Mouse (Mus musculus) liver, adult 2 months (tissue): ENCODE measurements at regions not wholly inside any gene's neighbourhood (a gene's known extent, or its start where the extent isn't known, plus 50 kb on each side); places are given as distances from the start of the nearest gene placed in this dataset.

ENCODE experiments used
- DNase-seq: peaks from one replicate; pipeline ENCODE4 v3.0.0-alpha.2; 2011; ENCODE audit warnings: low read depth, low spot score; ENCODE audit errors: extremely low read depth
- H3K27ac ChIP-seq: fragments of 200-500 bp; replicated peaks from 2 replicates; pipeline ENCODE4 v1.5.1; 2012; ENCODE audit warnings: low read depth, mild to moderate bottlenecking, control low read depth, inconsistent platforms, low read length; ENCODE audit not compliant: insufficient read depth
- H3K27me3 ChIP-seq: fragments of 200-500 bp; 2 replicates; pipeline ENCODE4 v1.6.1; 2012; ENCODE audit warnings: mild to moderate bottlenecking, moderate library complexity, low read length, inconsistent platforms; ENCODE audit not compliant: control insufficient read depth, insufficient read depth
- H3K36me3 ChIP-seq: fragments of 200-500 bp; 2 replicates; pipeline ENCODE4 v1.6.1; 2012; ENCODE audit warnings: low read length, inconsistent platforms; ENCODE audit not compliant: control insufficient read depth, insufficient read depth
- H3K4me1 ChIP-seq: fragments of 200-500 bp; 2 replicates; pipeline ENCODE4 v1.6.1; 2011; ENCODE audit warnings: low read length; ENCODE audit not compliant: control insufficient read depth, insufficient read depth
- H3K4me3 ChIP-seq: fragments of 200-500 bp; 2 replicates; pipeline ENCODE4 v1.5.1; 2011; ENCODE audit warnings: low read depth, mild to moderate bottlenecking, control low read depth, low read length, moderate library complexity; ENCODE audit not compliant: insufficient read depth
- H3K79me2 ChIP-seq: fragments of 200-500 bp; 2 replicates; pipeline ENCODE4 v1.6.1; 2012; ENCODE audit warnings: inconsistent platforms, mild to moderate bottlenecking, low read length, moderate library complexity; ENCODE audit not compliant: control insufficient read depth, insufficient read depth
- H3K9ac ChIP-seq: fragments of 200-500 bp; 2 replicates; pipeline ENCODE4 v1.6.1; 2012; ENCODE audit warnings: low read depth, mild to moderate bottlenecking, control low read depth, inconsistent platforms, low read length
- CTCF ChIP-seq: fragments of 200-500 bp; IDR thresholded peaks from 2 replicates; pipeline ENCODE4 v1.5.1; 2011; ENCODE audit warnings: low read depth, low read length, control low read depth
- POLR2A ChIP-seq: fragments of 200-500 bp; IDR thresholded peaks from 2 replicates; pipeline ENCODE4 v1.6.1; 2011; ENCODE audit warnings: low read length, control low read depth; ENCODE audit not compliant: insufficient read depth; ENCODE audit errors: extremely low read depth
- WGBS: fragments of 180-500 bp; shearing (Covaris S2); methylation state at CpG from one replicate; pipeline ENCODE4 v1.1.7; 2018; 5-methylcytosine and 5-hydroxymethylcytosine counted together

- no peak for DNase-seq
- no peak for TF ChIP-seq CTCF
- TF ChIP-seq POLR2A: no peak
- no peaks in the 10 kb centered on the region for H3K79me2 ChIP-seq
- H3K4me1 ChIP-seq: no peaks in the 10 kb centered on the region
- no peaks in the 10 kb centered on the region for H3K27me3 ChIP-seq
- no peaks in the 10 kb centered on the region for H3K36me3 ChIP-seq
- no peak overlapping the region for H3K4me3 ChIP-seq
- 57% methylated on average over 1 of the region's 1 CpGs for WGBS
- H3K9ac ChIP-seq: no peak overlapping the region
- H3K27ac ChIP-seq: no peak overlapping the region
These were observed 244.4 kb downstream of the Ttc32 start for GRCm38 (mm10) chr12:9274181-9274580.

- no peak overlapping the region for H3K27ac ChIP-seq
- H3K4me3 ChIP-seq: no peak overlapping the region
- no peaks in the 10 kb centered on the region for H3K36me3 ChIP-seq
- H3K9ac ChIP-seq: no peak overlapping the region
- H3K79me2 ChIP-seq: no peaks in the 10 kb centered on the region
- 87% methylated on average over 7 of the region's 7 CpGs for WGBS
- TF ChIP-seq POLR2A (no peak), CTCF (no peak)
- H3K27me3 ChIP-seq: no peaks in the 10 kb centered on the region
- DNase-seq: no peak
- H3K4me1 ChIP-seq: no peaks in the 10 kb centered on the region
These were observed 245.9 kb downstream of the Ttc32 start for GRCm38 (mm10) chr12:9275697-9276096.

- Histone ChIP-seq H3K9ac (no peak overlapping the region), H3K79me2 (no peaks in the 10 kb centered on the region), H3K4me1 (no peaks in the 10 kb centered on the region), H3K27me3 (no peaks in the 10 kb centered on the region), H3K4me3 (no peak overlapping the region), H3K36me3 (no peaks in the 10 kb centered on the region), H3K27ac (no peak overlapping the region)
- TF ChIP-seq POLR2A (no peak), CTCF (no peak)
- DNase-seq: no peak
- 58% methylated on average over 5 of the region's 5 CpGs for WGBS
These were observed 248.9 kb downstream of the Ttc32 start for GRCm38 (mm10) chr12:9278735-9279134.

DNA sequence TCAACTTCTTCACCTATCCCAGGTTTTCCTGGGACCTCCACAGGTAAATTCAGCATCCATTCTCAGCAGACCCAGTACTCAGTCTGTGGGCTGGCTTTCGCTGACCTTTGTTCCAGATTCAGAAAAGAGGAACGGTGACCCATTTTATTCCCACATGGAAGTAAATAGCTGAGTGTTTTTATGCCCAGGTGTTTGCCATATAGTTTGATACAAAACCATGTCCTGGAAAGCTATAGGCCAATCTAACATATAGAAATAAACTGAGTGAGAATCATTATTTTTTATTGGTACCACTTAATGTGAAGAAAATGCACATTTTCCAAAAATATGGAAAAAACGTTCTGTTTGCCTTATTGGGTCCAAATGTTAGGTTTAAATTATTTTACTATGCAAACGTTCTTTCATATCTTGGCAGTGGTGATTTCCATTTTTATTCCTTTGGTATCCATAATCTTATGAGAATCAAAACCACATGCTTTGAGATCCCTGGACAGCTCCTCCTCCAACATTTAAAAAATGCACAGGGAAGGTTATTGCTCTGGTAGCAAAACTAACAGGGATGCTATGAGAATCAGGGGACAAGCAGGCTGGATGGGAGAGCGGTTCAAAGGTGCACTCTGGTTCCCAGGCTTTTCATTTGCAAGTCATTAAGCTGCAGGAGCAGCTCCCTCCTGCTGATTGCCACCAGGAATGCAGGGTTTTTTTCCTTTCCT lies 250.3 kb downstream of the Ttc32 start:
- no peaks in the 10 kb centered on the region for H3K4me1 ChIP-seq
- 54% methylated on average over 5 of the region's 5 CpGs for WGBS
- no peak for DNase-seq
- H3K36me3 ChIP-seq: no peaks in the 10 kb centered on the region
- no peaks in the 10 kb centered on the region for H3K79me2 ChIP-seq
- no peaks in the 10 kb centered on the region for H3K27me3 ChIP-seq
- no peak overlapping the region for H3K9ac ChIP-seq
- H3K4me3 ChIP-seq: no peak overlapping the region
- no peak for TF ChIP-seq POLR2A
- no peak for TF ChIP-seq CTCF
- no peak overlapping the region for H3K27ac ChIP-seq

DNA sequence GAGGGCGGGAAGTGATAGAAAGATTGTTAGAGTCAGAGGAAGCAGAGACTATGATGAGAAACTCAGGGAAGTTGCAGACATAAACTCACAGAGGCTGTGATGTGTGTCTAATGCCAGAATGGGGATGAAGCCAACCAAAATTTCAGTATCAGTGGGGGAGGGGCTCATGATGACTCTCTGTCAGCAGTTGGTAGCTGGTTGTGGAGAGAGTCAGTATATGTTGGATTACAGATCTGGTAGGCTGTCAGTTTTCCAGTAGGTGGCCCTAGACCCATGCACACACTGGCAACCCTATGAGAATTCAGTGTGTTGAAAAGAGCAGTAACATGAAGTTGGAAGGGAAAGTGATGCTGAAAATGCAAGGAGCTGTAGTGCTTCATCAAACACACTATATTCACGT lies 257.5 kb downstream of the Ttc32 start:
- no peak for TF ChIP-seq CTCF
- TF ChIP-seq POLR2A: no peak
- WGBS: 90% methylated on average over 2 of the region's 2 CpGs
- H3K9ac ChIP-seq: no peak overlapping the region

DNA sequence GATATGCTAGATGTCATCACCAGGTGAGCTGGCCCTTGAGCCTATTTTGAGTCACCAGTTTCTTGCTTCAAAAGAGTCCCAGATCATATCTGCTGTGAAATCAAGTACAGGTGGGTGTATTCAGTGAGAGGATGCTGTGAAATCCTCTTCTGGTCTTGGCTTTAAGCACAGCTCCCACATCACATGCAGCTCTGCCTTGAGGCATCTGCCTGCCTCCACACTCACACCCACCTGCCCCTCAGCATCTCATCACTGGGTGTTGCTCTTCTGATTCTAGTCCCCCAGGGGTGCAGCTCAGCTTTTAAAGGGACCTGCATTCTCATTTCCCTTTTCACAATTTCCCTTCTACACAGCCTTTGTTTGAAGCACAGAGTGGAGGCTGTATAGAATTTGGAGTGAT lies 262.9 kb downstream of the Ttc32 start:
- DNase-seq: no peak
- no peak for TF ChIP-seq CTCF
- no peak for TF ChIP-seq POLR2A
- no peaks in the 10 kb centered on the region for H3K4me1 ChIP-seq
- H3K27me3 ChIP-seq: no peaks in the 10 kb centered on the region
- H3K79me2 ChIP-seq: no peaks in the 10 kb centered on the region
- no peak overlapping the region for H3K9ac ChIP-seq
- no peak overlapping the region for H3K4me3 ChIP-seq
- no peaks in the 10 kb centered on the region for H3K36me3 ChIP-seq
- H3K27ac ChIP-seq: no peak overlapping the region

More for the DNA sequence above, 257.5 kb downstream of the Ttc32 start:
- H3K27me3 ChIP-seq: no peaks in the 10 kb centered on the region
- no peaks in the 10 kb centered on the region for H3K79me2 ChIP-seq
- no peak overlapping the region for H3K4me3 ChIP-seq
- no peak overlapping the region for H3K27ac ChIP-seq
- no peak for DNase-seq
- no peaks in the 10 kb centered on the region for H3K4me1 ChIP-seq
- H3K36me3 ChIP-seq: no peaks in the 10 kb centered on the region
